Mouse (Mus musculus) ES-E14 (cell line): Measurements from ENCODE around the gene Sufu. TPM values are rescaled to one million over a fixed set of nuclear protein-coding genes. Genes with fewer than 3 reads are reported as not detected.

Source experiments
- DNase-seq: peaks from one replicate; pipeline ENCODE4 v3.0.0-alpha.2; 2013; ENCODE audit warnings: low read depth, low spot score
- H3K27ac ChIP-seq: 2 replicates; pipeline ENCODE4 v1.5.1; 2012; ENCODE audit warnings: low read depth, mild to moderate bottlenecking, low read length, moderate library complexity, mixed read lengths; ENCODE audit not compliant: poor library complexity, insufficient read depth, severe bottlenecking
- H3K36me3 ChIP-seq: 2 replicates; pipeline ENCODE4 v1.6.1; 2012; ENCODE audit warnings: mild to moderate bottlenecking, low read length, moderate library complexity, mixed read lengths; ENCODE audit not compliant: control insufficient read depth, poor library complexity, insufficient read depth, severe bottlenecking
- H3K4me1 ChIP-seq, 2 experiments: fragments of 150-350 bp in 1 of 2; sonication (generic) in 1 of 2; 2 replicates each; pipeline ENCODE4 v1.6.1; 2012; ENCODE audit warnings: low read length in 2 of 2, mild to moderate bottlenecking in 1 of 2, mixed read lengths in 1 of 2; ENCODE audit not compliant: control insufficient read depth in 2 of 2, insufficient read depth in 2 of 2, poor library complexity in 1 of 2
- H3K4me3 ChIP-seq, 2 experiments: fragments of 150-350 bp in 1 of 2; sonication (generic) in 1 of 2; 2 replicates each; pipeline ENCODE4 v1.5.1; 2012; ENCODE audit warnings: low read length in 2 of 2, low read depth in 1 of 2, mild to moderate bottlenecking in 1 of 2, mixed read lengths in 1 of 2; ENCODE audit not compliant: insufficient read depth in 1 of 2, poor library complexity in 1 of 2, severe bottlenecking in 1 of 2
- H3K9ac ChIP-seq: 2 replicates; pipeline ENCODE4 v1.6.1; 2012; ENCODE audit warnings: low read depth, mild to moderate bottlenecking, low read length, mixed read lengths; ENCODE audit not compliant: poor library complexity, insufficient read depth, severe bottlenecking
- H3K9me3 ChIP-seq: fragments of 150-350 bp; sonication (generic); 2 replicates; pipeline ENCODE4 v1.6.1; 2012; ENCODE audit warnings: low read depth, mild to moderate bottlenecking, low read length; ENCODE audit not compliant: control insufficient read depth, insufficient read depth
- CHD2 ChIP-seq: IDR thresholded peaks from 2 replicates; pipeline ENCODE4 v1.6.1; 2014; ENCODE audit warnings: mild to moderate bottlenecking, low read depth, low read length, inconsistent platforms
- HCFC1 ChIP-seq: IDR thresholded peaks from 2 replicates; pipeline ENCODE4 v1.6.1; 2012; ENCODE audit warnings: low read length, inconsistent platforms, borderline replicate concordance; ENCODE audit not compliant: insufficient read depth
- MAFK ChIP-seq: IDR thresholded peaks from 2 replicates; pipeline ENCODE4 v1.6.1; 2014; ENCODE audit warnings: mild to moderate bottlenecking, low read depth, low read length, inconsistent platforms; ENCODE audit not compliant: insufficient read depth
- ZC3H11A ChIP-seq: IDR thresholded peaks from 2 replicates; pipeline ENCODE4 v1.6.1; 2012; ENCODE audit warnings: low read depth, mild to moderate bottlenecking, inconsistent platforms, low read length, borderline replicate concordance
- ZNF384 ChIP-seq: IDR thresholded peaks from 2 replicates; pipeline ENCODE4 v1.6.1; 2012; ENCODE audit warnings: low read depth, low read length, inconsistent platforms
- in situ Hi-C, 2 experiments: fragments of 600-800 bp; cut with MboI; formaldehyde crosslinking; loops; one replicate each; pipeline ENCODE4 v1.15.1; 2025; ENCODE audit warnings: low sequenced_read_pairs in 2 of 2, inconsistent platforms in 1 of 2; ENCODE audit not compliant: unreplicated experiment in 2 of 2
- total RNA-seq: library from RNA; depleted of rRNA; stranded (reverse); fragments of 300-350 nt; gene quantifications from 2 replicates; pipeline ENCODE4 v1.2.3, GENCODE M21; 2012

Gene Sufu
- total RNA-seq, 1 experiment = 14.5 TPM

- no peak for DNase-seq
- no peaks in the 10 kb centered on the region for H3K9me3 ChIP-seq
- no peak overlapping the region for H3K4me3 ChIP-seq
- no peak for TF ChIP-seq CHD2
- no peak for TF ChIP-seq MAFK
- no peak for TF ChIP-seq ZC3H11A
- TF ChIP-seq HCFC1 = no peak
- TF ChIP-seq ZNF384 = no peak
- H3K27ac ChIP-seq = no peak overlapping the region
- no peak overlapping the region for H3K9ac ChIP-seq
- H3K4me1 ChIP-seq = no peaks in the 10 kb centered on the region
- in situ Hi-C loops = no loop called here
- no peaks in the 10 kb centered on the region for H3K36me3 ChIP-seq
Observed at GRCm38 (mm10) chr19:46412056-46412805, 15.5 kb downstream of the Sufu start.

DNA sequence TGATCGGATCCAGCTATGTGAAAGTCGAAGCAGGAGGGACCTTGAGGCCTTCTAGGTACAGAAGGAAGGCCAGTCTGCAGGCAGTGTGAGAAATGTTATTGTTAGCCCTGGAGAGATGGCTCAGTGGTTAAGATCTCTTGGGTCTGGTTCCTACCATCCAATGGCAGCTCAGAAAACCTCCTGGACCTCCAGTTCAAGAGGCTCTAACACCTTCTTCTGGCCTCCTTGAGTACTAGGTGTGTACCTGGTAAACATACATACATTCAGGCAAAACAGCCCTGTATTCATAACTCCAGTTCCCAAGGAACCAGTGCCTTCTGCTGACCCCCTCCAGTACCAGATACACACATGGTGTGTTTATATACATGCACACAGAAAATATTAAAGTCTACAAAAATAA is 17.3 kb downstream of the Sufu start:
- no peak for DNase-seq
- no peaks in the 10 kb centered on the region for H3K36me3 ChIP-seq
- H3K4me3 ChIP-seq = no peak overlapping the region
- no peak overlapping the region for H3K27ac ChIP-seq
- no peak overlapping the region for H3K9ac ChIP-seq
- peaks cover 0 to 4% of the 10 kb centered on the region in 2 experiments; a peak in 1 of 4 replicates for H3K4me1 ChIP-seq
- TF ChIP-seq ZNF384 = no peak
- H3K9me3 ChIP-seq = no peaks in the 10 kb centered on the region
- in situ Hi-C loops = no loop called here

DNA sequence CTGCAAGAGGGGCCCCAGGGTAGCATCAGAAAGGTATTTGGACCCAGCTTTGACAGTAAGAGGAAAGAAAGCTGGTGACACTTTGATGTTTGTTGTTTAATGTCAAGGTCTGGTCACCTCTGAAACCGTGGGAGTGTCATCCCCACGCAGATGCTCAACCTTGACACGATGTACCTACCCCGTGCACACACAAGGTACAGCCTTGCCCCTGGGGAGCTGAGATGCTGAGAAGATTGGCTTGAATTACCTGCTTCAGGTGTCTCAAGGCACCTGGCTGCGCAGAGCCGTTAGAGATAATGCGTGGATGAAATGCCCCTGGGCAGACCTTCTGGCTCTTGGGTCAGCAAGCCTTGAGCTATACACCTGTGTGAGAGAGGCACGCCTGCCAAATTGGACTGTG is 17.8 kb downstream of the Sufu start:
- Histone ChIP-seq H3K4me3 (no peak overlapping the region), H3K9ac (no peak overlapping the region), H3K9me3 (no peaks in the 10 kb centered on the region), H3K36me3 (no peaks in the 10 kb centered on the region), H3K4me1 (peaks cover 0 to 4% of the 10 kb centered on the region in 2 experiments; a peak in 1 of 4 replicates), H3K27ac (no peak overlapping the region)
- in situ Hi-C loops = no loop called here
- TF ChIP-seq ZC3H11A (no peak), HCFC1 (no peak), CHD2 (no peak), ZNF384 (no peak), MAFK (no peak)
- DNase-seq = no peak

DNA sequence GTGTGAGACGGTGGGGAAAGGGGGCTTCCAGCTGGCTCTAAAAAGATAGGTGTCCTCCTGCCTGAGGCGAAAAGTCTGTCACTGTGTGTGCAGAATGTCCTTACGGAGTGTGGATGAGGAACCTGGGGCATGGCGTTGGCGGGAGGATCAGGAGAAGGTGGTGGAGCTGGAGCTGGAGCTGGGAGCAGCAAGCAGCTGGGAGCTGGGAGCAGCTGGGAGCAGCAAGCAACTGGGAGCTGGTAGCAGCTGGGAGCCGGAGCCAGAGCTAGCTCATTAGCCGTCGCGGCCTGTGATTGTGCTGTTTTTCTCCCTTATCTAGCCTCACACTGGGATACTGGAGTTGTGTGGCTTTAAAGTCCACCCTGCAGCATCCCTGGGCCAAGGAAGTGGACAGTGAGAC is 19.6 kb downstream of the Sufu start:
- Histone ChIP-seq H3K36me3 (no peaks in the 10 kb centered on the region), H3K9me3 (no peaks in the 10 kb centered on the region), H3K27ac (no peak overlapping the region), H3K4me3 (no peak overlapping the region), H3K4me1 (peaks cover 0 to 13% of the 10 kb centered on the region in 2 experiments; a peak in 1 of 4 replicates), H3K9ac (no peak overlapping the region)
- TF ChIP-seq ZNF384 = no peak
- TF ChIP-seq ZC3H11A = no peak
- no peak for TF ChIP-seq HCFC1
- no peak for TF ChIP-seq MAFK
- no peak for TF ChIP-seq CHD2
- DNase-seq = no peak
- in situ Hi-C loops = no loop called here

DNA sequence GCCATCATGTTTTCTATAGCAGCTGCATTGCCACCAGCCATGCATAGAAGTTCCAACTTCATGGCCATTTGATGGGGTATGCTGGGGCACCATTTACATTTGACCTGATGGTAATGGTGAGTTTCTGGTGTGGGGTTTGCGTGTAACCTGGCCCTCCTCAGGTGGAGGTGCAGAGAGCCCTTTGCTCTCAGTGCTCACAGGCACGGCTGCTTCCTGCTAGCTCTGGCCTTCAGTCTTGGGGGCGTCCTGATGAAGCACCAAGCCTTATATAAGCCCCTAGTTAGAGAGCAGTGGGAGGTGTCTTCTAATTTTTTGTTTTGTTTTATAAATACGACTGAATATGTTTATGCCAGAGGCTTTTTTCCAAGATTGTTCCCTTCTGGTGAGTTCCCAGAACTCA is 21.4 kb downstream of the Sufu start:
- no peak for DNase-seq
- no peaks in the 10 kb centered on the region for H3K9me3 ChIP-seq
- H3K9ac ChIP-seq = no peak overlapping the region
- in situ Hi-C loops = no loop called here
- H3K4me1 ChIP-seq = peaks cover 0 to 14% of the 10 kb centered on the region in 2 experiments; a peak in 1 of 4 replicates
- TF ChIP-seq ZC3H11A (no peak), MAFK (no peak), ZNF384 (no peak), CHD2 (no peak), HCFC1 (no peak)
- no peaks in the 10 kb centered on the region for H3K36me3 ChIP-seq
- no peak overlapping the region for H3K27ac ChIP-seq
- no peak overlapping the region for H3K4me3 ChIP-seq
